Mouse (Mus musculus) heart, adult 2 months (tissue): Measurements from ENCODE around the gene Slc35a1.

ENCODE experiments used
- CTCF ChIP-seq: fragments of 200-600 bp; IDR thresholded peaks from 2 replicates; pipeline ENCODE4 v1.8.1; 2022; ENCODE audit warnings: antibody characterized with exemption, mild to moderate bottlenecking, moderate library complexity
- POLR2A ChIP-seq: fragments of 200-500 bp; IDR thresholded peaks from 2 replicates; pipeline ENCODE4 v1.6.1; 2011; ENCODE audit warnings: mild to moderate bottlenecking, low read depth, low read length, control low read depth; ENCODE audit not compliant: insufficient read depth

GRCm38 (mm10) chr4:34616146-34616545 lies 71.1 kb downstream of the Slc35a1 start:
- no peak for TF ChIP-seq POLR2A
- no peak for TF ChIP-seq CTCF
